Mouse (Mus musculus) G1E-ER4 (cell line): ENCODE measurements around the gene Mapk8ip1. TPM values are rescaled to one million over a fixed set of nuclear protein-coding genes. Genes with fewer than 3 reads are reported as not detected.

ENCODE experiments used
- GATA1 ChIP-seq: IDR thresholded peaks from one replicate; pipeline ENCODE4 v1.8.0; 2012; ENCODE audit warnings: low read length, inconsistent platforms
- polyA plus RNA-seq: library from polyadenylated mRNA; stranded (reverse); fragments of >175 nt; gene quantifications from 2 replicates; pipeline ENCODE4 v1.2.3, GENCODE M21; 2012

Gene Mapk8ip1
- polyA plus RNA-seq, 1 experiment: 0.11 TPM

GRCm38 (mm10) chr2:92372767-92373436, 28.2 kb downstream of the Mapk8ip1 start:
- no peak for TF ChIP-seq GATA1

- TF ChIP-seq GATA1: no peak
These were observed 28.9 kb downstream of the Mapk8ip1 start for GRCm38 (mm10) chr2:92371971-92372690.

- no peak for TF ChIP-seq GATA1
These were observed 29.9 kb downstream of the Mapk8ip1 start for GRCm38 (mm10) chr2:92370821-92371805.

- TF ChIP-seq GATA1: no peak
These were observed 30.7 kb downstream of the Mapk8ip1 start for GRCm38 (mm10) chr2:92370375-92370774.

- TF ChIP-seq GATA1: no peak
These were observed 33.6 kb downstream of the Mapk8ip1 start for GRCm38 (mm10) chr2:92367383-92368029.

- TF ChIP-seq GATA1: no peak
These were observed 35.5 kb downstream of the Mapk8ip1 start for GRCm38 (mm10) chr2:92365568-92365967.

GRCm38 (mm10) chr2:92364086-92364485, 37.0 kb downstream of the Mapk8ip1 start:
- no peak for TF ChIP-seq GATA1

GRCm38 (mm10) chr2:92362571-92363228, 38.4 kb downstream of the Mapk8ip1 start:
- TF ChIP-seq GATA1: no peak

GRCm38 (mm10) chr2:92361795-92362194, 39.3 kb downstream of the Mapk8ip1 start:
- no peak for TF ChIP-seq GATA1

- TF ChIP-seq GATA1: no peak
These were observed 40.2 kb downstream of the Mapk8ip1 start for GRCm38 (mm10) chr2:92360893-92361292.

GRCm38 (mm10) chr2:92360186-92360823, 40.8 kb downstream of the Mapk8ip1 start:
- TF ChIP-seq GATA1: no peak

GRCm38 (mm10) chr2:92359301-92359700, 41.8 kb downstream of the Mapk8ip1 start:
- no peak for TF ChIP-seq GATA1

- TF ChIP-seq GATA1: no peak
These were observed 46.8 kb downstream of the Mapk8ip1 start for GRCm38 (mm10) chr2:92354224-92354623.

GRCm38 (mm10) chr2:92353402-92353801, 47.7 kb downstream of the Mapk8ip1 start:
- no peak for TF ChIP-seq GATA1
